Mouse (Mus musculus) heart, postnatal 25 days (tissue): ENCODE results near the gene Uba7. TPM values are rescaled to one million over a fixed set of nuclear protein-coding genes. Genes with fewer than 3 reads are reported as not detected.

Source experiments
- total RNA-seq, 2 experiments: library from RNA; stranded (reverse); gene quantifications; 2 replicates each; pipeline ENCODE4 v1.2.3; 2021

The Uba7 gene
- total RNA-seq, 2 experiments from 2014 or later, result 12.0 to 14.9 TPM

Other genes with a start within 250 kb of the Uba7 start
- 10 to 100 TPM; 48.0 to 62.7 TPM for gene Rbm5, start 204.5 kb upstream of the Uba7 start, total RNA-seq
- 10 to 100 TPM; 29.9 to 30.3 TPM for gene Rbm6, start 102.3 kb upstream of the Uba7 start, total RNA-seq
- gene Mon1a, start 87.4 kb upstream of the Uba7 start, total RNA-seq, result 10 to 100 TPM; 10.8 to 11.2 TPM
- gene Mst1r, start 68.6 kb upstream of the Uba7 start, total RNA-seq, result 1 to 10 TPM; 2.4 to 3.4 TPM
- gene Actl11, start 47.0 kb upstream of the Uba7 start, total RNA-seq, result not detected
- gene Camkv, start 39.8 kb upstream of the Uba7 start, total RNA-seq, result not detected
- gene Traip, start 25.4 kb upstream of the Uba7 start, total RNA-seq, result under 1 TPM; 0.59 to 0.73 TPM
- under 1 TPM in 1 of 2 experiments, not detected in 1; 0.60 TPM for gene Gm20661, start 7.6 kb downstream of the Uba7 start, total RNA-seq
- gene Inka1, start 10.4 kb downstream of the Uba7 start, total RNA-seq, result 10 to 100 TPM in 1 of 2 experiments, 1 to 10 TPM in 1; 9.9 to 11.1 TPM
- gene Cdhr4, start 17.0 kb downstream of the Uba7 start, total RNA-seq, result 1 to 10 TPM in 1 of 2 experiments, under 1 TPM in 1; 0.87 to 1.0 TPM
- 1 to 10 TPM; 1.1 to 1.4 TPM for gene Gm20662, start 20.8 kb downstream of the Uba7 start, total RNA-seq
- 10 to 100 TPM; 44.8 TPM for gene Ip6k1, start 27.0 kb downstream of the Uba7 start, total RNA-seq
- 10 to 100 TPM in 1 of 2 experiments, 1 to 10 TPM in 1; 9.4 to 10.7 TPM for gene Gmppb, start 73.7 kb downstream of the Uba7 start, total RNA-seq
- 1 to 10 TPM; 1.8 TPM for gene Amigo3, start 77.7 kb downstream of the Uba7 start, total RNA-seq
- gene Mst1, start 104.9 kb downstream of the Uba7 start, total RNA-seq, result not detected
- gene Rnf123, start 107.8 kb downstream of the Uba7 start, total RNA-seq, result 100 to 1,000 TPM in 1 of 2 experiments, 10 to 100 TPM in 1; 90.1 to 112 TPM
- gene Apeh, start 119.1 kb downstream of the Uba7 start, total RNA-seq, result 10 to 100 TPM; 43.1 to 45.4 TPM
- under 1 TPM; 0.03 TPM for gene Bsn, start 214.9 kb downstream of the Uba7 start, total RNA-seq